Mouse (Mus musculus) lung, embryonic 14.5 days (tissue): ENCODE data around the gene Ralb. TPM values are rescaled to one million over a fixed set of nuclear protein-coding genes. Genes with fewer than 3 reads are reported as not detected.

Experiments used
- ATAC-seq: fragments of 200-750 bp; cut with Nextera tagmentation; 2 replicates; pipeline ENCODE4 v1.8.0; 2017; ENCODE audit warnings: mild to moderate bottlenecking, moderate TSS enrichment, moderate library complexity; ENCODE audit not compliant: insufficient read depth
- DNase-seq: peaks from one replicate; pipeline ENCODE4 v3.0.0-alpha.2; 2015
- H3K27ac ChIP-seq: fragments of 300-500 bp; sonication (generic); 2 replicates; pipeline ENCODE4 v1.5.1; 2014; ENCODE audit warnings: low read depth, mild to moderate bottlenecking, moderate library complexity
- H3K27me3 ChIP-seq: fragments of 300-500 bp; sonication (generic); 2 replicates; pipeline ENCODE4 v1.6.1; 2014; ENCODE audit warnings: low read length, control low read depth; ENCODE audit not compliant: insufficient read depth
- H3K36me3 ChIP-seq: fragments of 300-500 bp; sonication (generic); 2 replicates; pipeline ENCODE4 v1.6.1; 2014; ENCODE audit warnings: control low read depth; ENCODE audit not compliant: insufficient read depth
- H3K4me1 ChIP-seq: fragments of 300-500 bp; sonication (generic); 2 replicates; pipeline ENCODE4 v1.6.1; 2014; ENCODE audit warnings: antibody characterized with exemption, control low read depth; ENCODE audit not compliant: insufficient read depth
- H3K4me2 ChIP-seq: fragments of 300-500 bp; sonication (generic); 2 replicates; pipeline ENCODE4 v1.6.1; 2014; ENCODE audit warnings: mild to moderate bottlenecking
- H3K4me3 ChIP-seq: fragments of 300-500 bp; sonication (generic); 2 replicates; pipeline ENCODE4 v1.5.1; 2014; ENCODE audit warnings: low read depth, low read length
- H3K9ac ChIP-seq: fragments of 300-500 bp; sonication (generic); 2 replicates; pipeline ENCODE4 v1.6.1; 2014
- H3K9me3 ChIP-seq: fragments of 300-500 bp; sonication (generic); 2 replicates; pipeline ENCODE4 v1.6.1; 2016; ENCODE audit warnings: low read depth, low read length, control low read depth
- CTCF ChIP-seq: IDR thresholded peaks from 2 replicates; pipeline ENCODE4 v1.5.1; 2016; ENCODE audit warnings: antibody characterized with exemption, low read depth
- WGBS: fragments of 180-500 bp; shearing (Covaris S2); extraction: QIAGEN DNeasy Blood & Tissue Kit; methylation state at CpG from one replicate; pipeline ENCODE4 v1.1.7; 2014; 5-methylcytosine and 5-hydroxymethylcytosine counted together
- polyA plus RNA-seq: library from polyadenylated mRNA; unstranded; fragments of >200 nt; fragmentation: Nextera tagmentation; extraction: Ambion mirVana; gene quantifications from 2 replicates; pipeline ENCODE4 v1.2.1, GENCODE M21; 2014

The Ralb gene
- polyA plus RNA-seq, 1 experiment from 2014 or later: 221 TPM

GRCm38 (mm10) chr1:119545164-119545563 is 40.6 kb upstream of the Ralb start:
- TF ChIP-seq CTCF: no peak
- ATAC-seq (no peak), DNase-seq (no peak)
- Histone ChIP-seq H3K4me3 (no peak overlapping the region), H3K27ac (peak overlapping the region; percentile 30; the same call in 1 of the 2 replicates), H3K27me3 (no peaks in the 10 kb centered on the region), H3K4me1 (0 out of 2 replicates have a peak, but pooled peaks cover 7% of the 10 kb centered on the region), H3K36me3 (peaks cover 22% of the 10 kb centered on the region), H3K9ac (no peak overlapping the region), H3K4me2 (no peak overlapping the region), H3K9me3 (no peaks in the 10 kb centered on the region)
- WGBS: 41% methylated on average over 2 of the region's 2 CpGs

GRCm38 (mm10) chr1:119544611-119545155 is 40.1 kb upstream of the Ralb start:
- DNase-seq: peak; percentile 68
- no peak overlapping the region for H3K4me3 ChIP-seq

GRCm38 (mm10) chr1:119543316-119543715 is 38.7 kb upstream of the Ralb start:
- H3K36me3 ChIP-seq: peaks cover 10% of the 10 kb centered on the region
- 0 out of 2 replicates have a peak, but pooled peaks cover 7% of the 10 kb centered on the region for H3K4me1 ChIP-seq
- H3K9ac ChIP-seq: no peak overlapping the region
- H3K27ac ChIP-seq: no peak overlapping the region
- H3K9me3 ChIP-seq: no peaks in the 10 kb centered on the region
- no peak for TF ChIP-seq CTCF
- WGBS: 70% methylated on average over 6 of the region's 6 CpGs
- H3K4me3 ChIP-seq: no peak overlapping the region
- H3K27me3 ChIP-seq: no peaks in the 10 kb centered on the region
- DNase-seq: no peak
- ATAC-seq: no peak
- no peak overlapping the region for H3K4me2 ChIP-seq

More at GRCm38 (mm10) chr1:119544611-119545155, 40.1 kb upstream of the Ralb start:
- 57% methylated on average over 5 of the region's 5 CpGs for WGBS
- Histone ChIP-seq H3K27me3 (no peaks in the 10 kb centered on the region), H3K27ac (peak overlapping the region; percentile 30), H3K4me1 (0 out of 2 replicates have a peak, but pooled peaks cover 7% of the 10 kb centered on the region), H3K4me2 (no peak overlapping the region), H3K9me3 (no peaks in the 10 kb centered on the region), H3K36me3 (peaks cover 17% of the 10 kb centered on the region), H3K9ac (no peak overlapping the region)
- 0 out of 2 replicates have a peak, but pooled peaks have one; percentile 18 for ATAC-seq
- no peak for TF ChIP-seq CTCF

- Histone ChIP-seq H3K27me3 (no peaks in the 10 kb centered on the region), H3K9me3 (no peaks in the 10 kb centered on the region), H3K9ac (no peak overlapping the region), H3K27ac (0 out of 2 replicates have a peak overlapping the region, but pooled peaks have one; percentile 18), H3K4me3 (no peak overlapping the region), H3K4me2 (no peak overlapping the region), H3K4me1 (0 out of 2 replicates have a peak, but pooled peaks cover 7% of the 10 kb centered on the region), H3K36me3 (0 out of 2 replicates have a peak, but pooled peaks cover 3% of the 10 kb centered on the region)
- 32% methylated on average over 3 of the region's 3 CpGs for WGBS
- peak; percentile 44 for DNase-seq
- ATAC-seq: 0 out of 2 replicates have a peak, but pooled peaks have one; percentile 18
- TF ChIP-seq CTCF: no peak
These were observed 37.0 kb upstream of the Ralb start for GRCm38 (mm10) chr1:119541570-119541969.

GRCm38 (mm10) chr1:119540836-119541557 is 36.4 kb upstream of the Ralb start:
- ATAC-seq: peak; percentile 54
- 0 out of 2 replicates have a peak, but pooled peaks cover 7% of the 10 kb centered on the region for H3K4me1 ChIP-seq
- H3K9me3 ChIP-seq: no peaks in the 10 kb centered on the region
- TF ChIP-seq CTCF: no peak
- no peak overlapping the region for H3K9ac ChIP-seq
- H3K4me3 ChIP-seq: no peak overlapping the region
- H3K27ac ChIP-seq: 0 out of 2 replicates have a peak overlapping the region, but pooled peaks have one; percentile 18
- H3K27me3 ChIP-seq: no peaks in the 10 kb centered on the region
- peak; percentile 69 for DNase-seq
- no peak overlapping the region for H3K4me2 ChIP-seq
- 0 out of 2 replicates have a peak, but pooled peaks cover 3% of the 10 kb centered on the region for H3K36me3 ChIP-seq
- 38% methylated on average over 9 of the region's 9 CpGs for WGBS

GRCm38 (mm10) chr1:119539252-119539651 is 34.7 kb upstream of the Ralb start:
- TF ChIP-seq CTCF: no peak
- DNase-seq: no peak

GRCm38 (mm10) chr1:119537651-119538050 is 33.1 kb upstream of the Ralb start:
- Histone ChIP-seq H3K9ac (no peak overlapping the region), H3K9me3 (no peaks in the 10 kb centered on the region), H3K4me3 (no peak overlapping the region), H3K4me2 (no peak overlapping the region), H3K4me1 (peaks cover 7% of the 10 kb centered on the region; the same call in 1 of the 2 replicates), H3K27ac (no peak overlapping the region), H3K27me3 (no peaks in the 10 kb centered on the region), H3K36me3 (no peaks in the 10 kb centered on the region)
- no peak for DNase-seq
- no peak for ATAC-seq
- no peak for TF ChIP-seq CTCF
- 84% methylated on average over 6 of the region's 6 CpGs for WGBS

More at GRCm38 (mm10) chr1:119539252-119539651, 34.7 kb upstream of the Ralb start:
- no peak for ATAC-seq
- Histone ChIP-seq H3K27me3 (no peaks in the 10 kb centered on the region), H3K4me2 (no peak overlapping the region), H3K4me3 (no peak overlapping the region), H3K36me3 (no peaks in the 10 kb centered on the region), H3K27ac (no peak overlapping the region), H3K9me3 (no peaks in the 10 kb centered on the region), H3K9ac (no peak overlapping the region), H3K4me1 (0 out of 2 replicates have a peak, but pooled peaks cover 7% of the 10 kb centered on the region)
- 31% methylated on average over 2 of the region's 2 CpGs for WGBS
